Mouse (Mus musculus) left cerebral cortex, postnatal 36 days (tissue): ENCODE data around the gene Pogk. TPM values are rescaled to one million over a fixed set of nuclear protein-coding genes. Genes with fewer than 3 reads are reported as not detected.

ENCODE experiments used
- DNase-seq, 2 experiments: peaks; one replicate each; pipeline ENCODE4 v3.0.0; 2021 to 2022; ENCODE audit warnings: low spot score in 2 of 2, mixed read lengths in 1 of 2
- intact Hi-C: fragments of 180-260 bp; cut with DNase I; formaldehyde crosslinking; loops from one replicate; pipeline ENCODE4 v1.15.1; 2025
- total RNA-seq, 2 experiments: library from RNA; stranded (reverse); gene quantifications; 2 replicates each; pipeline ENCODE4 v1.2.3; 2021

The Pogk gene
- total RNA-seq = 10 to 100 TPM; 33.9 to 36.7 TPM

GRCm38 (mm10) chr1:166409701-166410220 is at the start of gene Pogk:
Pogk (minus strand) TSS chr1:166409863.
- peak; percentile 76 for DNase-seq
- intact Hi-C loops = no loop called here

- DNase-seq = no peak
- intact Hi-C loops = no loop called here
Observed at GRCm38 (mm10) chr1:166441992-166442391, 32.3 kb upstream of the Pogk start.

- intact Hi-C loops = loop anchor here (10.0 kb wide), 1 partner anchor 285 kb away; no protein-coding TSS in a partner anchor
- DNase-seq = no peak
Observed at GRCm38 (mm10) chr1:166439426-166439825, 29.8 kb upstream of the Pogk start.

DNA sequence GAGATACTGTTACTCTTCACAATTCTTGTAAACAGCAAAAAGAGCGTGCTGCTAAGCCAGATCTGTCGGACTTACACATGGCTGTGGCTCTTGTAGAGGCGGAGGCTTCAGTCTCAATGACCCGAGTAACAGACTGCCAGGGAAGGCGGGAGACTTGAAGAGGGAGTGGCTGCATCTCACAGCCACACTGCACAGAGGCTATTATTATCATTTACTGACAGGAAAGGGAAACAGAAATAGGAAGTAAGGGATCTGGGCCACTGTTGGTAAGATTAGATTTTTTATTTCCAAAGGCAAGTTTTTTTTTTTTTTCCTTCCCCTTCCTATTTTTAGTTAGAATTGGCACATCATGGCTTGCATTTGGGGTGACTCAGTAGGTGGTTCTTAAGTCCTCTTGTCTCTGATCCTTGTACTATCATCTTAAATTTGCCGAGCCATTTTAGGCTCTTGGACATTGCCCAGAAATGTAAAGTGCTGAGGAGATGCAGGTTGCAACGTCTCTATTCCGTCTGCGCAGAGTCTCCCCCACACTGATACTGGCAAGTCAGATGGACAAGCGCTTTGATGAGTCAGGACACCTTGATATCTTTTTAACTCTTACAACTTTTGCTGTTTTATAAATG is 20.3 kb upstream of the Pogk start:
- intact Hi-C loops = loop anchor here (5.0 to 10.0 kb wide), 2 partner anchors 295 to 782 kb away; no protein-coding TSS in a partner anchor
- DNase-seq = peak; percentile 25 to 27

DNA sequence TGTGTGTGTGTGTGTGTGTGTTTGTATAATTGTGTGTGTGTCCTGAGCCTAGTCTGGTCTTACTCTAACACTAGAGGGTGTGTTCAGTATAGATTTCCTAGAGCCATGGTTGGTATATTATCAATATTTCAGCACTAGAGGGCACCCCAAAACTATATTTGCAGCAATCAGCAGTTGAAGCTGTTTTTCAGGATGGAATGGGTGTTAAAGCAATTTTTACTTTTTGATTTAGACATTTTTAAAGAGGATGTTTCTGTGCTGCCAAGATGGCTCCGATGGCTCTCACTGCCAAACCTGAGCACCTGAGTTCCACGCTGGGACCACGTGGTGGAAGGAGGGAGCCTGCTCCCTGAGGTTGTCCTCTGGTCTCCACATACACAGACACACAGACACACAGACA is 19.4 kb upstream of the Pogk start:
- intact Hi-C loops = loop anchor here (5.0 kb wide), 1 partner anchor 783 kb away; no protein-coding TSS in a partner anchor

GRCm38 (mm10) chr1:166412266-166412665 is 2.6 kb upstream of the Pogk start:
- intact Hi-C loops = no loop called here
- no peak for DNase-seq

More for the DNA sequence above, 19.4 kb upstream of the Pogk start:
- DNase-seq = peak; percentile 18 to 28

DNA sequence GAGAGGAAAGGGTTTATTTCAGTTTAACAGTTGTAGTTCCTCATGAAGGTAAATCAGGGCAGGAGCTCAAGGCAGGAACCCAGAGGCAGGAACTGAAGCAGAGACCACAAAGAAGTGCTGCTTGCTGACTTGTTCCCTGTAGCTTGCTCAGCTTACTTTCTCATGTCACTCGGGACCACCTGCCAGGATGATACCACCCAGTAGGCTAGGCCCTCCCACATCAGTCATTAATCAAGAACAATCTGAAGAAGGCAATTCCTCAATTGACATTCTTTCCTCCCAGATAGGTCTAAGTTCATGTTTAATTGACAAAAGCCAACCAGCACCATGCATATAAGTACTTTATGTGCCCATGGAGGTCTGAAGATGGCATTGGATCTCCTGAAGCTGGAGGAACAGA is 1.9 kb upstream of the Pogk start:
- intact Hi-C loops = no loop called here
- no peak for DNase-seq

- intact Hi-C loops = no loop called here
- no peak for DNase-seq
Observed at GRCm38 (mm10) chr1:166409177-166409700, 424 bp downstream of the Pogk start.

DNA sequence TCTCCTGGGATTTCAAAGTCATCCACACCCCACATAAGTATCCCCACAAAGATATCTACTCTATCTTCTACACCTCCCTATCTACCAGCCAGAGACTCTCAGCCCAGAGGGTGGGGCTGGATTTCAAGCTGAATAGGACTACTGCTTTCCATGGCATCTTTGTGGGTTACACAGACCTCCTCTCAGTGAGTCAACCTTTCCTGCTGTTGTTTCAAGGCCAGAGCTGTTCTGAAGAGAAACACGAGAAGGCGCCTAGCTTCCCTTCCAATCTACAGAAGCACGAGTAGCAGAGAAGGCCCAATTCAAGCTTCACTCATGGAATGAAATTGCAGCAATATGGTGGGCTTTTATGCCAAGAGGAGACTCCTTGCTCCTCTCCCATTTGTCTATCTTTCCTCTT is 5.8 kb downstream of the Pogk start:
- no peak for DNase-seq
- intact Hi-C loops = no loop called here

DNA sequence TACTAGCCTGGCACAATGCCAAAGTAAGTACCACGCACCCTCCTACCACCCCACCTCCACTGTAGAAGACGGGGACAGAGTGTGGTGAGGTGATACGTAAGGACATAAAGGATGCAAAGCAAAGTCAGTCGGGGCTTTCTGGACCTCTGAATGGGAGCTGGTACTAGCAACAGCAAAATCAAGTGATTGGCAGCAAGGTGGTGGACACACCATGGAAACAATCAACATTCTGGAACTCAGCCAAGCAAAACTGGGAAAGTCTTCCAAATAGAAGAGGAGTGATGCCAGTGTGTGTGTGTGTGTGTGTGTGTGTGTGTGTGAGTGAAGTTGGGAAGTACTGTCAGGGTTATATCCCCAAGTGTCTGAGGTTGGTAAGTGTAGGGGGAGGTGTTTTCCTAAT is 7.7 kb downstream of the Pogk start:
- intact Hi-C loops = no loop called here
- no peak for DNase-seq

GRCm38 (mm10) chr1:166401455-166401854 is 8.2 kb downstream of the Pogk start:
- no peak for DNase-seq

GRCm38 (mm10) chr1:166396381-166396780 is 13.3 kb downstream of the Pogk start:
- DNase-seq = no peak
- intact Hi-C loops = no loop called here

More at GRCm38 (mm10) chr1:166401455-166401854, 8.2 kb downstream of the Pogk start:
- intact Hi-C loops = no loop called here

DNA sequence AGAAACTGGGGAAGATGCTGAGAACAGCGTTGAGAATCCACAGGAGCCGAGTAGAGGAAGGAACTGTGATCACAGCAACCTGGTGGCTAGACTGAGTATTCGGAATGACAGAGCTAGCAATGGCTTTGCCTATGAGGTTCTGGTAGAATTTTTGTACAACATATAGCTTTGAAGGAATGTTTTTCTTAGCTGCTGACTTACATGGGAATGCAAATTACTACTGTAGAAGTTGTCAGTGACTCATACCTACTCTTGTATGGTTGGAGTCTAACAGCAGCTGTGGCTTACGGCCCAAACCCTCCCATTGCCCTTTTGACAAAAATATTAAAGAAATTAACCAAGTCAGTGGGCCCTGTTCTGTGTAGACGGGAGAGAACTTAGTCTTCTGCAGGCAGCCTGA is 14.0 kb downstream of the Pogk start:
- DNase-seq = no peak
- intact Hi-C loops = no loop called here

- DNase-seq = no peak
- intact Hi-C loops = no loop called here
Observed at GRCm38 (mm10) chr1:166394770-166395169, 14.9 kb downstream of the Pogk start.

- DNase-seq = no peak
- intact Hi-C loops = no loop called here
Observed at GRCm38 (mm10) chr1:166391671-166392070, 18.0 kb downstream of the Pogk start.

- no peak for DNase-seq
- intact Hi-C loops = no loop called here
Observed at GRCm38 (mm10) chr1:166389406-166390125, 20.1 kb downstream of the Pogk start.

GRCm38 (mm10) chr1:166388511-166388910 is 21.2 kb downstream of the Pogk start:
- no peak for DNase-seq
- intact Hi-C loops = no loop called here

- intact Hi-C loops = no loop called here
- DNase-seq = peak in 1 of 2 experiments; percentile 41
Observed at GRCm38 (mm10) chr1:166385431-166385830, 24.2 kb downstream of the Pogk start.

DNA sequence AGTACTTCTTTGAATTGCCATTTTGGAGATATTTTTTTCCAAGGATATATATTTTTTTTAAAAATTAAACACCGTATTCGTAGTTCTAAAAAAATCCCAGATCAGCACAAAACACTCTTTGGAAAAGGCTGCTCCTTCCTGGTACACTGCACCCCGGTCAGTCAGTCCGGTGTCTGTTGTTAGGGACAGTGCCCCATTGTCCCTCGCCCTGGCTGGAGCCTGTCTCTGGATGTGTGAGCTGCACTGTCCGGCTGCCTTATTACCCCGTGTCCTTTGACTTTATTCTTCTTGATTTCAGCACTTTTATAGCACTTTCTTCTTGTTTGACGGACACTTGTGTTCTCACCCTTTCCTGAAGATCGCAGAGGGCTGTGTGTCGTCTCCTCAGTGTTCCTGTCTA is 25.0 kb downstream of the Pogk start:
- intact Hi-C loops = no loop called here

GRCm38 (mm10) chr1:166382626-166383025 is 27.0 kb downstream of the Pogk start:
- intact Hi-C loops = no loop called here
- DNase-seq = no peak

More for the DNA sequence above, 25.0 kb downstream of the Pogk start:
- DNase-seq = no peak

DNA sequence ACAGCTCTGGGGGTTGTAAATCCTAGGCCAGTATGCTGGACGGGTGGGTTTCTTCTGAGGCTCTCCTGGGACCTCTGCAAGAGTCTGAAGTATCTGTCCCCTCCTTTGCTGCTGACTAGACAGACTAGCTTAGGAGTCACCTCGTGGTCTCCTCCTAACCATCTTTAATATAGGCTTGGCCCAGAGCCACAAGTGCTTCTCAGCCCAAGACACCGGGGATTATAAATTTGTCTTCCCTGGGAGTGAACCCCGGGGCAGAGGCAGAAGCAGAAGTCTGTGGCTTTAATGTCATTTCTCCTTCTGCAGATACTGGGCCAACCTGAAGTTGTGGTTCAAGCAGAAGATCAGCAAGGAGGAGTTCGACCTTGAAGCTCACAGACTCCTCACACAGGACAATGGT is 27.8 kb downstream of the Pogk start:
- intact Hi-C loops = no loop called here
- no peak for DNase-seq
